Mouse (Mus musculus) left cerebral cortex, postnatal 10 days (tissue): Measurements from ENCODE around the gene Ier5. TPM values are rescaled to one million over a fixed set of nuclear protein-coding genes. Genes with fewer than 3 reads are reported as not detected.

Experiments
- DNase-seq, 2 experiments: peaks; one replicate each; pipeline ENCODE4 v3.0.0; 2021 to 2022; ENCODE audit warnings: low spot score in 2 of 2, mixed read lengths in 1 of 2; ENCODE audit errors: extremely low spot score in 1 of 2
- intact Hi-C: fragments of 180-260 bp; cut with DNase I; formaldehyde crosslinking; loops from one replicate; pipeline ENCODE4 v1.15.1; 2025
- total RNA-seq, 2 experiments: library from RNA; stranded (reverse); gene quantifications; 2 replicates each; pipeline ENCODE4 v1.2.3; 2021

Ier5 gene
- total RNA-seq, 2 experiments from 2014 or later, result 15.2 to 18.1 TPM

DNA sequence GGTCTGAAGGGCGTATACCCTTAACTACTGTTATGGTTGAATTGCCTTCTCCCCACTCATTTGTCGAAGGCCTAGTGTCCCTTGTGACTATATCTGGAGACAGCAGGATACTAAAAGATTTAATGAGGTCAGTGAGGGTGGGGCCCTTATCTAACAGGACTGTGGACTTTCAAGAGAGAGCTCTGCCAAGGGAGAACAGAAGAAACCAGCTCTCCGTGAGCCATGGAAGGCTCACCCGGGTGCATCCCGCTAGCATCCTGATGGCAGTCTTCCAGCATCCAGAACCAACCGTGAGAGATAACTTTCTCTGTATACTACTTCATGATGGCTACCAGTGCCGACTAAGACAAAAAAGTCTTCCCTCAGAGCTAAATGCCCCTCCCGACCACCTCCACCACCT, 14.6 kb downstream of the Ier5 start:
- intact Hi-C loops, result no loop called here
- peak in 1 of 2 experiments; percentile 20 for DNase-seq

DNA sequence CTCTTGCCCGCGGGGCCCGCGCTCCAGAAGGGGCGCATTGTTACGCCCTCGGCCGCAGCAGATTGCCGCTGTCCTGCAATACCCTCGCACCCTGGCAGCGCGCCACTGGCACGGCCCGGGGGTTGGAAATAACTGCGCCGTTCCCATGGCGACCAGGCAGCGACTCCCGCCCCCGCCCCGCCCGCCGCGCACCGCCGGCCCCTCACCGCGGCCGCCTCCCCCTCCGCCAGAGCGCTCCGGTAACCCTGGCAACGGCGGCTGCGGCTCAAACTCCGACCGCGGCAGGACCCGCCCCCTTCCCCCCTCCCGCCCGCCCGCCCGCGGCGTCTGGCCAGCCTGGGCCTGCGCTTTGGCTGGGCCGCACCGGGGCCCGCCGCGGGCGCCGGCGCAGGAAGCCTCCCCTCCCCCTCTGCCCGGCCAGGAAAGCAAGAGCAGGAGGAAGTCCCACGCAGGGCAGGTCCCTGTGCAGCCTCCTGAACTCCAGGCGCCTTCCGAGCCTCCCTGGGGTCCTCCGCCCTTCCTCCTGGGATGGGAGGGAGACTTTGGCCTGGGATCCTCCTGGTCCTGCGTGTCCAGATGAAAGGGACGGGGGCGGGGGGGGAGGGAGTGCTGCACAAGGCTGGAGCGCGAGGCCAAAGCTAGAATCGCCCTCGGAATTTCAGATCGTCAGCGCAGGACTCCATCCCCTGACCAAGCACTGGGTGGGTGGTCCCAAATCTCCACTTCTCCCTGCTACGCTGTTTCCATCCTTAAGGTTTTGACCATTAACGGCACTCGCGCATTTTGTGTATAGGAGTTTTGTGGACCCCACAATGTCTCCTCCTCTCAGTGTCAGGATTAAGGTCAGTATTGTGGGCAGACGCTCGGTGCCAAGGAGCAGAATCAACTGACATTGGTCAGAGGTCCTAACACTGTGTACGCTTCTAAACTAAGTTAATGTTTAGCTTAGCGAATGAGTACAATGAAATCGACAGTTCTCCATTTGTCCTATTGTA, 15.9 kb downstream of the Ier5 start:
- intact Hi-C loops, result no loop called here
- peak; percentile 91 to 98 for DNase-seq

- DNase-seq, result peak in 1 of 2 experiments; percentile 76
Observed at GRCm38 (mm10) chr1:155082965-155083268, 16.5 kb downstream of the Ier5 start.

GRCm38 (mm10) chr1:155082158-155082964, 17.1 kb downstream of the Ier5 start:
- intact Hi-C loops, result no loop called here
- DNase-seq, result no peak

More at GRCm38 (mm10) chr1:155082965-155083268, 16.5 kb downstream of the Ier5 start:
- intact Hi-C loops, result no loop called here

- intact Hi-C loops, result no loop called here
- DNase-seq, result no peak
Observed at GRCm38 (mm10) chr1:155077675-155078074, 21.8 kb downstream of the Ier5 start.

- intact Hi-C loops, result no loop called here
- DNase-seq, result no peak
Observed at GRCm38 (mm10) chr1:155075856-155076255, 23.6 kb downstream of the Ier5 start.

GRCm38 (mm10) chr1:155074856-155075255, 24.6 kb downstream of the Ier5 start:
- DNase-seq, result peak in 1 of 2 experiments; percentile 75
- intact Hi-C loops, result no loop called here

- DNase-seq, result no peak
- intact Hi-C loops, result no loop called here
Observed at GRCm38 (mm10) chr1:155073905-155074304, 25.5 kb downstream of the Ier5 start.

- intact Hi-C loops, result no loop called here
Observed at GRCm38 (mm10) chr1:155073133-155073532, 26.3 kb downstream of the Ier5 start.

GRCm38 (mm10) chr1:155071287-155071876, 28.1 kb downstream of the Ier5 start:
- DNase-seq, result no peak
- intact Hi-C loops, result no loop called here

More at GRCm38 (mm10) chr1:155073133-155073532, 26.3 kb downstream of the Ier5 start:
- DNase-seq, result no peak

GRCm38 (mm10) chr1:155070561-155071286, 28.7 kb downstream of the Ier5 start:
- intact Hi-C loops, result no loop called here
- no peak for DNase-seq

GRCm38 (mm10) chr1:155069696-155070095, 29.7 kb downstream of the Ier5 start:
- DNase-seq, result no peak
- intact Hi-C loops, result no loop called here

DNA sequence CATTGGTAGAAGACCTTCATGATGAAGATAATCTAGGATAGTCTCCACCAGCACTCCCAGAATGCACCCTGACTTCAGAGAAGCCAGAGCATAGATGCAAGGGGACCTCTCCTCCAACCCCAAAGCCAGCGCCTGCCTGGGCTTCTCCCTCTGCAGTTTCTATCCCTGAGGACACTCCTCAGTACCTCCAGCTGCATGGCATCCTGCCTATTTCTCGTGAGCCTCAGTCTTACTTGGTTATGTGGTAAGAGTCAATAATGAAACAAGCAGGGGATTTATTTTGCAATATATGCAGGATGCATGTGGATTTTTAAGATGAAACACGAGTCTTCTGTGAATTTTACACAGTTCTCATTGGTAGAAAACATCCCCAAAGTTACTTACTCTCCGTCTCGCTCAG, 33.2 kb downstream of the Ier5 start:
- DNase-seq, result no peak
- intact Hi-C loops, result no loop called here

GRCm38 (mm10) chr1:155065068-155065701, 34.3 kb downstream of the Ier5 start:
- intact Hi-C loops, result no loop called here
- no peak for DNase-seq

- intact Hi-C loops, result no loop called here
- DNase-seq, result no peak
Observed at GRCm38 (mm10) chr1:155064649-155065048, 34.8 kb downstream of the Ier5 start.

- no peak for DNase-seq
- intact Hi-C loops, result no loop called here
Observed at GRCm38 (mm10) chr1:155064111-155064510, 35.3 kb downstream of the Ier5 start.

DNA sequence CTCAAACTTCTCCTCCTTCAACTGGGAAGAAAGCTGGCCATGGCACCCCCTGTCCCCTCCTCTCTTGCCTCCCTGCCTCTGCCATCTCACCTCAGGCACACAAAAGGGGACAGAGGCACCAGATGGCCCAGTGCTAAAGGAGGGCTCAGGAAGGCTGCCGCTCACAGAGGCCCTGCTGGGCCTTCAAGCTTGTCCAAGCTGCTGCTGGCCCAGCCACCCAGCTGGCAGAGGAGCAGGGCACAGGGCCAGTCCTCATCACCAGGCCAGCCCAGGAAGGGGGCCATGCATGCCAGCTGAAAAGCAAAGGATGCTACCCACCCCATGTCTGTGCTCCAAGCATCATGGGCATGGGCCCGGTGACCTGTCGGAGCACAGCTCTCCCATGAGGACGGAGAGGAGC, 36.5 kb downstream of the Ier5 start:
- intact Hi-C loops, result no loop called here
- DNase-seq, result peak in 1 of 2 experiments; percentile 47

DNA sequence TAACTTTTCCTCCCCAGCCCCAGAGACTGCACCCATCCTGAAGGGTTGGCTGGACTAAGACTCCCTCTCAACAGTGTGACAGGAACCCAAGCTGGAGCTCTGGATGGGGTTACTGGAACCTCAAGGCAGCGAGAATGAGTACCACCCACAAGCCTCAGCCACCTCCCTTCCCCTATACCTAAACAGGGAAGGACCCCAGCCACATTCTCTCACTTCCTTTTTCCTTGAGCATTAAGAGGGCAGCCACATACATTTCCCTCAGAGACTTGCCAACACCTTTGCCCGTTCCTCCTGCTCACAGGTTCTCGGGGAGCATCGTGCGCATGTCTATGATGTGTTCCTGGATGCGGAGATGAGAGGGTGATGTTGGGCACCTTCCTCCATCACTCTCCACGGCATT, 37.4 kb downstream of the Ier5 start:
- intact Hi-C loops, result no loop called here
- DNase-seq, result no peak
